Mouse (Mus musculus) megakaryocyte, embryonic 14.5 days (primary cell): ENCODE measurements at regions not wholly inside any gene's neighbourhood (a gene's known extent, or its start where the extent isn't known, plus 50 kb on each side); places are given as distances from the start of the nearest gene placed in this dataset.

Experiments used
- FLI1 ChIP-seq: IDR thresholded peaks from 2 replicates; pipeline ENCODE4 v1.6.1; 2012; ENCODE audit warnings: low read length, inconsistent platforms, mixed read lengths
- GATA1 ChIP-seq: IDR thresholded peaks from 3 replicates; pipeline ENCODE4 v1.6.1; 2012; ENCODE audit warnings: mixed read lengths, low read length, inconsistent platforms, borderline replicate concordance

- TF ChIP-seq GATA1 = no peak
- TF ChIP-seq FLI1 = no peak
Measured at GRCm38 (mm10) chr12:70674144-70674543, 151.2 kb upstream of the Frmd6 start.
